Mouse (Mus musculus): ENCODE data around the gene Ndufs8.
"Not testable (repeated sequence)": the region's sequence is repeated elsewhere in the genome, so short reads cannot be mapped to it uniquely, and the experiment has no call there.

Gene Ndufs8

GRCm38 (mm10) chr19:3912337-3913204 is at the start of gene Ndufs8:
Ndufs8 (minus strand) TSS chr19:3912774.
- peak; percentile 87 to 92 for DNase-seq (ENCODE audit: low read depth in 2 of 2, low spot score in 2 of 2)

- DNase-seq (ENCODE audit: low read depth in 2 of 2, low spot score in 2 of 2): not testable (repeated sequence)
These were observed 49.2 kb upstream of the Ndufs8 start for GRCm38 (mm10) chr19:3961805-3962204.

- no peak for DNase-seq (ENCODE audit: low read depth in 2 of 2, low spot score in 2 of 2)
These were observed 47.6 kb upstream of the Ndufs8 start for GRCm38 (mm10) chr19:3960211-3960610.

GRCm38 (mm10) chr19:3959030-3959429 is 46.5 kb upstream of the Ndufs8 start:
- DNase-seq (ENCODE audit: low read depth in 2 of 2, low spot score in 2 of 2): no peak

- DNase-seq (ENCODE audit: low read depth in 2 of 2, low spot score in 2 of 2): no peak
These were observed 45.9 kb upstream of the Ndufs8 start, which contains the start of gene Aldh3b3 for GRCm38 (mm10) chr19:3958470-3958869. Aldh3b3 (plus strand) TSS chr19:3958645.

- DNase-seq (ENCODE audit: low read depth in 2 of 2, low spot score in 2 of 2): not testable (repeated sequence)
These were observed 44.9 kb upstream of the Ndufs8 start for GRCm38 (mm10) chr19:3957296-3958036.

GRCm38 (mm10) chr19:3955804-3956203 is 43.2 kb upstream of the Ndufs8 start:
- no peak for DNase-seq (ENCODE audit: low read depth in 2 of 2, low spot score in 2 of 2)

GRCm38 (mm10) chr19:3955033-3955432 is 42.5 kb upstream of the Ndufs8 start:
- DNase-seq (ENCODE audit: low read depth in 2 of 2, low spot score in 2 of 2): no peak

GRCm38 (mm10) chr19:3952099-3952498 is 39.5 kb upstream of the Ndufs8 start:
- no peak for DNase-seq (ENCODE audit: low read depth in 2 of 2, low spot score in 2 of 2)

- no peak for DNase-seq (ENCODE audit: low read depth in 2 of 2, low spot score in 2 of 2)
These were observed 38.9 kb upstream of the Ndufs8 start for GRCm38 (mm10) chr19:3951461-3951860.

- DNase-seq (ENCODE audit: low read depth in 2 of 2, low spot score in 2 of 2): no peak
These were observed 37.8 kb upstream of the Ndufs8 start for GRCm38 (mm10) chr19:3950331-3950730.

- DNase-seq (ENCODE audit: low read depth in 2 of 2, low spot score in 2 of 2): no peak
These were observed 36.0 kb upstream of the Ndufs8 start for GRCm38 (mm10) chr19:3948546-3948945.

GRCm38 (mm10) chr19:3947813-3948212 is 35.2 kb upstream of the Ndufs8 start:
- no peak for DNase-seq (ENCODE audit: low read depth in 2 of 2, low spot score in 2 of 2)

- DNase-seq (ENCODE audit: low read depth in 2 of 2, low spot score in 2 of 2): peak; percentile 54 to 65
These were observed 34.1 kb upstream of the Ndufs8 start for GRCm38 (mm10) chr19:3946715-3947114.

GRCm38 (mm10) chr19:3945872-3946564 is 33.4 kb upstream of the Ndufs8 start:
- DNase-seq (ENCODE audit: low read depth in 2 of 2, low spot score in 2 of 2): peak in 1 of 2 experiments; percentile 54

GRCm38 (mm10) chr19:3942986-3943735 is 30.6 kb upstream of the Ndufs8 start:
- peak in 1 of 2 experiments; percentile 18 for DNase-seq (ENCODE audit: low read depth in 2 of 2, low spot score in 2 of 2)

GRCm38 (mm10) chr19:3942315-3942714 is 29.7 kb upstream of the Ndufs8 start:
- DNase-seq (ENCODE audit: low read depth in 2 of 2, low spot score in 2 of 2): no peak

GRCm38 (mm10) chr19:3935896-3936850 is 23.6 kb upstream of the Ndufs8 start:
- peak in 1 of 2 experiments; percentile 32 for DNase-seq (ENCODE audit: low read depth in 2 of 2, low spot score in 2 of 2)

Measured in CD8-positive naive resting alpha-beta T cell, adult 2 months (primary cell).